Mouse (Mus musculus) embryo, embryonic 10.5 days (tissue): ENCODE data around the gene H2-K1.
A peak's percentile ranks its signal among the peaks of the same experiment; 100 is the strongest.

Experiments
- DNase-seq: peaks from one replicate; pipeline ENCODE4 v3.0.0-alpha.2; 2015; ENCODE audit warnings: low spot score

The H2-K1 gene

GRCm38 (mm10) chr17:34000150-34000537 lies at the start of gene H2-K1:
TSS of gene H2-K1 (minus strand) at chr17:34000347.
- DNase-seq, result peak; percentile 82

DNA sequence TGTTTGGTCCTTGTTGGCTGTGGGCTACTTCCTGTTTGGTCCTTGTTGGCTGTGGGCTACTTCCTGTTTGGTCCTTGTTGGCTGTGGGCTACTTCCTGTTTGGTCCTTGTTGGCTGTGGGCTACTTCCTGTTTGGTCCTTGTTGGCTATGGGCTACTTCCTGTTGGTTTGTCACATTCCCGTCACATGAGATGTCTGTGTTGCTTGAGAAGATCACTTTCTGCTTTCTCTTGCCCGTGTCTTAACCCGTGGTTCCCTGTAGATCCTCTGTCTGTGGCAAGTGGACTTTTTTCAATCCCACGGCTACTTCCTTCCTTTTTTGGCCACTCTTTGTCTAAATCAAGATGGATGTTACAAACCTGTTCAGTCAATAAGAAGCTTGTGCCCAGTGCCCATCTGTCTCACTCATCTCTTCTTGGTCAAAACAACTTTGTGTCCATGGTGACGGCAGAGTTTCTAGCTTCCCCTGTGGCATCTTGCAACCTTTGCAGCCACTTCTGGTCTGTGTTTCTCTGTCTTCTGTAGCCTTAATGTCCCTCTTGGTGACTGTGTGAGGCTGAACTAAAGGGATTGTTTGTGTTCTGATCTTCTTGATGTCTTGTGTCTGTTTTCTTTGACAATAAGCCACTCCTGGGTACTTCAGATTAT lies 47.4 kb upstream of the H2-K1 start:
- no peak for DNase-seq

GRCm38 (mm10) chr17:34045941-34046340 lies 45.8 kb upstream of the H2-K1 start:
- no peak for DNase-seq

DNA sequence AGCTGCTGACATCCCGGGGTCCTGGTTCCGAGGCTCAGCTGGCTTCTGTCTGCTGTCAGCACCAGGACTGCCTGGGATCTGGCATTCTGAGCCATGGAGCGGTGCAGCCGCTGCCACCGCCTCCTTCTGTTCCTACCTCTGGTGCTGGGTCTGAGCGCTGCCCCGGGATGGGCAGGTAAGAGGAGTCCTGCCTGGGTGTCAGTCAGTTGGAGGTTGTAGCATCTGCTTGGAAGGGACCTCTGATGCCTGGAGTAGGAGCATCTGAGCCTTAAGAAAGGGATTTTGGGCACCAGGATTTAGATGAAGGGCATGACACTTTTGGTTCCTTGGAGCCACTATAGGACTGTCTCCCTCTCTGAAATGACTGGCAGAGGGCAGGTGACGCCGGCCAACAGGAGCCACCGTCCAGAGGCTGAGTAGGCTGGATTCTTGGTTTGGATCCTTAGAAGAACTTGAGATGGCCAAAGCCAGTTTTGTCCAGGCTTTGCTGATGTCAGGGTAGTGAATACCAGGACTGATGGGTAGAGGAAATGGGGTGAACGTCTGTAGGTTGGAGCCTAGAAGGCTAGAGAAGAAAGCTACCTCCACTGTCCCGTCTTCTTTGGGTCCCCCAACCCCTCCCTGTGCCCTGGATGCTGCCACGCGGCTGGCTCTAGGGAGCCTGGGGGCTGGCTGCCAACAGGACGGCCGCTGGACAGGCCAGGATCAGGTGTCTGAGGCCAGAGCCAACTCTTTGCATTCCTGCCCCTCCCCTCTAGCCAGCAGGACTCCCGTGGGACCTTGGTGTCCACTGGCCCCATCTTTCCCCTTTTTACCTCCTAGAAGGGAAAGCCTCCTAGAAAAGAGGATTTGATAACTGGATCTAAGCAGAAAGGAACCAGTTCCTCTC lies 39.7 kb upstream of the H2-K1 start:
- DNase-seq, result peak; percentile 31

- no peak for DNase-seq
Measured at GRCm38 (mm10) chr17:34038878-34039561, 38.9 kb upstream of the H2-K1 start, which contains the start of gene Col11a2. TSS of gene Col11a2 (plus strand) at chr17:34039437.

GRCm38 (mm10) chr17:34038440-34038839 lies 38.3 kb upstream of the H2-K1 start:
- no peak for DNase-seq

- DNase-seq, result no peak
Measured at GRCm38 (mm10) chr17:34037241-34037640, 37.1 kb upstream of the H2-K1 start.

DNA sequence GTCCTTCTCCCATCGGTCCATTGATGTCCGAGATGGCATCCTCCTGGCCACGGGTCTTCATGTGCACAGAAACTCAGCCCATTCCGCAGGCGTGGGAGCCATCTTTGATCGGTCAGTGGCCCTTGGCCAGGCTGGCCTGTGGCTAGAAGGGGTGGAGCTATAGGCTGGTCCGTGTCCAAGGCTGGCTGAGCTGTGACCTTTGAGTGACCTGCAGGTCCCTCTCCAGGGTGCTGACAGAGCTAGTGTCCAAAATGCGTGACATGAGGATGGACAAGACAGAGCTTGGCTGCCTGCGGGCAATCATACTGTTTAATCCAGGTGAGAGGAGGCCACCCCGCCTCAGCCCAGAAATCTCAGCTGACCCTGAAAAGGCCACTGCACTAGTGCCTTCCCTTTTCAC lies 36.5 kb upstream of the H2-K1 start:
- DNase-seq, result no peak

DNA sequence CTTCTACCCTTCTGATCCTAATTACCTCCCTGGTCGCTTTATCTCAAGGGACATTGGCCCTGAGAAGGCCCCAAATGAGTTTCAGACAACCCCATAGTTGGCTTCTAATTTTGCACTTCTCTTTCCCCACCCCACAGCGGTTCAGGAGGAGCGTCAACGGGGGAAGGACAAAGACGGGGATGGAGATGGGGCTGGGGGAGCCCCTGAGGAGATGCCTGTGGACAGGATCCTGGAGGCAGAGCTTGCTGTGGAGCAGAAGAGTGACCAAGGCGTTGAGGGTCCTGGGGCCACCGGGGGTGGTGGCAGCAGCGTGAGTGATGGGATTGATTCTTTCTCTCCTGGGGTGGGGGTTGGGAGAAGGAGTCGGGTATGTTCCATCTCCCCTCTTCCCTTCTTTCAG lies 35.4 kb upstream of the H2-K1 start:
- no peak for DNase-seq

DNA sequence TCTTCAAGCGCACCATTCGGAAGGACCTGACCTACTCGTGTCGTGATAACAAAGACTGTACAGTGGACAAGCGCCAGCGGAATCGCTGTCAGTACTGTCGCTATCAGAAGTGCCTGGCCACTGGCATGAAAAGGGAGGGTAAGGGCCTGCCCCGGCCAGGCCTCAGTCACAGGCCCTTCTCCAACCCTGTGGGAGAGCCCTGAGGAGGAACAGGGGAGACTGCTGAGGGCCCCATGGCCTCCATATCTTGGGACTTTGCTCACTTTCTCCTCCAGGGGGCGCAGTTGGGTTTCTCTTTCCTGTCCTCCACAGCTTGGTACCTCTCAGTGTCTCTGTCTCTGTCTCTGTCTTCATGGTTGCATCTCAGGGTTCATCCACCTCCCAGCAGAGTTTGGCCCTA lies 33.9 kb upstream of the H2-K1 start:
- DNase-seq, result peak; percentile 81

DNA sequence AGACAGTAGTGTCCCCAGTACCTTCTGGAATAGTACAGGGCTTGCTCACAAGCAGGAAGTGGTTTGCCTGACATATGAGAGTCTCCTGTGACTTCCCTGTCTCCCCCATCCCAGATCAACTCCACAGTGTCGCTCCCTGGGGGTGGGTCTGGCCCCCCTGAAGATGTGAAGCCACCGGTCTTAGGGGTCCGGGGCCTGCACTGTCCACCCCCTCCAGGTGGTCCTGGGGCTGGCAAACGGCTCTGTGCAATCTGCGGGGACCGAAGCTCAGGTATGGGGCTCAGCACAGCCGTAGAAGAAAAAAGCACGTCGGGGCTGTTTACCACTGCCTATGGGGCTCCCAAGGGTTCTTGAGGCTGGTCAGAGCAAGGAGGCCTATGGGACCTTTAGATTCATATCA lies 33.3 kb upstream of the H2-K1 start:
- DNase-seq, result no peak

DNA sequence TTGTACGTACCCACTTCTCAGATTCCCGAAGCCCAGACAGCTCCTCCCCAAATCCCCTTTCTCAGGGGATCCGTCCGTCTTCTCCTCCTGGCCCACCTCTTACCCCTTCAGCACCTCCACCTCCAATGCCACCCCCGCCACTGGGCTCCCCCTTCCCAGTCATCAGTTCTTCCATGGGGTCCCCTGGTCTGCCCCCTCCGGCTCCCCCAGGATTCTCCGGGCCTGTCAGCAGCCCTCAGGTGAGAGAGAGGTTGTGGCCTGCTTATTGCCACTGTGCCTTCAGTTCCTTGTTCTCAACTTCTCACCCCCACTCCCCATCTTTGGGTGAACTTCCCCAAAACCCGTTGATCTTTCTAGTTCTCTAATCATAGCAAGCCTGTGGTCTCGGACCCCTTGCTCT lies 32.7 kb upstream of the H2-K1 start:
- DNase-seq, result no peak

GRCm38 (mm10) chr17:34032174-34032632 lies 32.1 kb upstream of the H2-K1 start:
- DNase-seq, result peak; percentile 59

GRCm38 (mm10) chr17:34031465-34032173 lies 31.5 kb upstream of the H2-K1 start, which contains the start of the genes Slc39a7 and Rxrb:
TSS of gene Slc39a7 (minus strand) at chr17:34031682.
TSS of gene Rxrb (plus strand) at chr17:34031812.
- DNase-seq, result peak; percentile 97

DNA sequence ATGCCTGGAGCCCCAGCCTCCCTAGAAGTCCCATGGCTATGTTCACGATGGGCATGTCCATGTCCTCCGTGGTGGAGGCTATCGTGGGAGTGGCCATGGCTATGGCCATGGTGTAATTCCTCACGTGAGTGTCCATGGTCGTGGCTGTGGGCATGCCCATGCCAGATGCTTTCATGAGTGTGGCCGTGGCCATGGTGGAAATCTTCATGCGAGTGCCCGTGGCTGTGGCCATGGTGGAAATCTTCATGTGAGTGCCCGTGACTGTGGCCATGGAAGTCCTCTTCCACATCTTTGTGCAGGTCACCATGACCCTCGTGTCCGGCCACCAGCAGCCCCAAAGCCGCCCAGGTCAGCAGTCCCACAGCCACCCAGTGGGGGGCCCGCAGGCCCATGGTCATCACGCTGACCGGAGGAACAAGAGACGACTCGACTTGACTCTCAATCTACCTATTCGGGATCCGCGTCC lies 30.7 kb upstream of the H2-K1 start:
- no peak for DNase-seq

- DNase-seq, result no peak
Measured at GRCm38 (mm10) chr17:34029890-34030595, 29.9 kb upstream of the H2-K1 start.

DNA sequence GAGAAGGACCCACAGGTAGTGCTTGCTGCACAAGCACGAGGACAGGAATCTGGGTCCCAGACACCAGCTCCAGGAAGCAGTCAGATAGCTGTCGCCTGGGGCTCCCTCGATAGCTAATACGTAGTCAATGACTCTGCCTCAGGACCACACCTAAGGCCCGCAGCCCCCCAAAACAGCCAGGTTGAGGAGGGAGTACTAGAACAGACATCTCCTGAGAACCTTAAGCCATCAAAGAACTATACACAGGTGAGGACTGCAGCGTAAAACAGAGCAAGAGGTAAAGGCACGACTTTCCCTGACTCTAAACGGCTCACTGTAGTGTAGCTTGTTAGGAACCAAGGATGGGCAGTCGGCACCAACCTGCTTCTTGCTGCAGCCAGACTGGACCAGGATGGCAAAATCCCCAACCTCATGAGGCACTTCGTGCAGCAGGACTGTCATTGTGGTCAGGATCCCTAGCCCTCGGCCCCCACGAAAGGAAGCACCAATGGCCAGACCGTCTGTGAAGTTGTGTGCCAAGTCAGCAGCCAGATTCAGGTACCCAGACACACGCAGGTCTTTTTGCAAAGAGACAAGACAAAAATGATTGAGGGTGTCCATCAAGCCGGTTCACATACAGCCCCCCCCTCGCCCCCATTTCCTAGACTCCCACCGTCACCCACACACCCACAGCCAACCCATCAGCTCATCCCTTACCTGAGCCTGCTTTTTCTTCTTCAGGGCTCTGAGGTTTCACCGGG lies 29.2 kb upstream of the H2-K1 start:
- no peak for DNase-seq

DNA sequence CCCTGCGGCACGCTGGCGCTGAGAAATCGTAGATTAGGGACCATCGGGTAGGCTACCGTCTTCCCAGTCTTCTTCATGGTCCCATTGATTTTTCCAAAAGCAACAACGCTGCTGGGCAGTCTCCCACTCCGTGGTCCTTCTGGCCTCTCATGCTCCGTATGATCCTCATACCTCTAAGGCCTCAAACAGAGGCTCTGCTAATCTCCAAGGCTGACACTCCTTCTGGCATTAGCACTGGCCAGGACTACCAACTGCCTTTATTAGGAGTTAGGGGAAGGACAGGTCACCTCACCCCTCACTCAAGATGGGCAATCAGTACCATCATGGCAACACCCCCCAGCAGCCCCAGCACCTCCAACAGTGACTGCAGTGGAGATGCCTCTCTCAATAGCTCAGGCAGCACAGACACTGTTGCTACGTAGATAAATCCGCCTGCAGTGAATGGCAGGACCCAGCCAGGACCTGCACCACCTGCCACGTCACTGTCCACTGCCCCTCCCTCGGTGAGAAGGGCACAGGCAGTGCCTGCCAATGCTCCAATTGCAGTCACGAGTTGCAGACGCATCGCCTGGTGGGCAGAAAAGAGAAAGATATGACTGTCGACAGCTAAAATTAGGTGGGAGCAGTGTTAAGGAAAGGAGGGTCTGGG lies 28.5 kb upstream of the H2-K1 start:
- no peak for DNase-seq

GRCm38 (mm10) chr17:34027656-34028223 lies 27.6 kb upstream of the H2-K1 start, which contains the start of gene H2-Ke6:
TSS of gene H2-Ke6 (minus strand) at chr17:34028060.
- peak; percentile 98 for DNase-seq
